Comparison of ENCODE assay signal across 10 mouse cellular contexts in genomic region chr16:86302451-86303145, GRCm38 (mm10).
DNase-seq lines count a peak whose midpoint lies in the region; ATAC-seq and TF ChIP-seq lines count a peak whose summit lies in the region.
"Had no signal": no experiment of that assay in that cellular context is flagged by ENCODE, and none has a peak within 500 bp of the region (broad histone marks: within the 10 kb centered on the region; RNA-seq: fewer than 3 reads in every experiment).

No protein-coding gene starts in this region.

- H3K9me3 ChIP-seq in kidney, embryonic 14.5 days (ENCODE audit: control insufficient read depth, low read length) = no peaks in the 10 kb centered on the region
- H3K9me3 ChIP-seq in ES-E14 (ENCODE audit: control insufficient read depth, insufficient read depth, low read depth, low read length) = no peaks in the 10 kb centered on the region
- no peaks in the 10 kb centered on the region for H3K9me3 ChIP-seq in forebrain, embryonic 16.5 days (ENCODE audit: control insufficient read depth, low read length)
- H3K9me3 ChIP-seq: embryonic facial prominence, embryonic 13.5 days had no signal

- no peak overlapping the region for H3K27ac ChIP-seq in kidney, embryonic 14.5 days (ENCODE audit: low read depth, low read length)
- H3K27ac ChIP-seq in ES-E14 (ENCODE audit: insufficient read depth, low read depth, low read length, poor library complexity, severe bottlenecking) = no peak overlapping the region
- no peak overlapping the region for H3K27ac ChIP-seq in forebrain, embryonic 16.5 days (ENCODE audit: low read length)
- H3K27ac ChIP-seq: embryonic facial prominence, embryonic 13.5 days had no signal

- no peaks in the 10 kb centered on the region for H3K4me1 ChIP-seq in kidney, embryonic 14.5 days (ENCODE audit: control insufficient read depth, insufficient read depth, low read length)
- H3K4me1 ChIP-seq in ES-E14 (ENCODE audit: control insufficient read depth in 2 of 2, insufficient read depth in 2 of 2, low read length in 2 of 2, poor library complexity in 1 of 2) = no peaks in the 10 kb centered on the region
- no peaks in the 10 kb centered on the region for H3K4me1 ChIP-seq in forebrain, embryonic 16.5 days (replicated peaks; ENCODE audit: control insufficient read depth, insufficient read depth, low read length)
- H3K4me1 ChIP-seq: embryonic facial prominence, embryonic 13.5 days had no signal

- no peak for DNase-seq in kidney, adult 18-20 months
- peak; percentile 1 for DNase-seq in A20 (ENCODE audit: low read depth, low spot score)
- no peak for DNase-seq in ES-E14 (ENCODE audit: low read depth, low spot score)
- no peak for DNase-seq in right cerebral cortex, adult 18-20 months
- no peak for DNase-seq in layer of hippocampus, postnatal 36 days
- DNase-seq: adrenal gland, postnatal 25 days; thymus, postnatal 4 days had no signal

- H3K4me3 ChIP-seq in kidney, embryonic 14.5 days (ENCODE audit: low read length) = no peak overlapping the region
- no peak overlapping the region for H3K4me3 ChIP-seq in ES-E14 (ENCODE audit: insufficient read depth in 1 of 2, low read depth in 1 of 2, low read length in 2 of 2, poor library complexity in 1 of 2, severe bottlenecking in 1 of 2)
- no peak overlapping the region for H3K4me3 ChIP-seq in forebrain, embryonic 16.5 days (replicated peaks; ENCODE audit: low read length)
- H3K4me3 ChIP-seq: embryonic facial prominence, embryonic 13.5 days had no signal

- no peaks in the 10 kb centered on the region for H3K36me3 ChIP-seq in kidney, embryonic 14.5 days (ENCODE audit: control insufficient read depth, insufficient read depth, low read length)
- no peaks in the 10 kb centered on the region for H3K36me3 ChIP-seq in ES-E14 (ENCODE audit: control insufficient read depth, insufficient read depth, low read length, poor library complexity, severe bottlenecking)
- H3K36me3 ChIP-seq in forebrain, embryonic 16.5 days (ENCODE audit: control insufficient read depth, insufficient read depth) = no peaks in the 10 kb centered on the region
- H3K36me3 ChIP-seq: embryonic facial prominence, embryonic 13.5 days had no signal

- H3K27me3 ChIP-seq in kidney, embryonic 14.5 days (ENCODE audit: control insufficient read depth, insufficient read depth, low read length) = no peaks in the 10 kb centered on the region
- no peaks in the 10 kb centered on the region for H3K27me3 ChIP-seq in forebrain, embryonic 16.5 days (replicated peaks; ENCODE audit: control insufficient read depth, insufficient read depth, low read length)
- H3K27me3 ChIP-seq: embryonic facial prominence, embryonic 13.5 days had no signal

- in situ Hi-C loops in ES-E14 (cut with MboI; ENCODE audit: low sequenced_read_pairs in 2 of 2, unreplicated experiment in 2 of 2) = no loop called here

- ATAC-seq in kidney, embryonic 14.5 days (ENCODE audit: low FRiP score, low TSS enrichment) = peak; percentile 66; the same call in 1 of the 2 replicates
- 0 out of 2 replicates have a peak, but pooled peaks have one; percentile 52 for ATAC-seq in forebrain, embryonic 16.5 days

- WGBS in kidney, embryonic 14.5 days = 60% methylated on average over 3 of the region's 3 CpGs
- WGBS in forebrain, embryonic 16.5 days = 65% methylated on average over 3 of the region's 3 CpGs

- no peak overlapping the region for H3K9ac ChIP-seq in kidney, embryonic 14.5 days (ENCODE audit: low read depth, low read length)
- H3K9ac ChIP-seq in ES-E14 (ENCODE audit: insufficient read depth, low read depth, low read length, poor library complexity, severe bottlenecking) = no peak overlapping the region
- H3K9ac ChIP-seq in forebrain, embryonic 16.5 days (replicated peaks; ENCODE audit: low read depth, low read length) = no peak overlapping the region
- H3K9ac ChIP-seq: embryonic facial prominence, embryonic 13.5 days had no signal

- H3K4me2 ChIP-seq in kidney, embryonic 14.5 days (replicated peaks; ENCODE audit: low read depth, low read length) = no peak overlapping the region
- H3K4me2 ChIP-seq in forebrain, embryonic 16.5 days (ENCODE audit: low read length) = no peak overlapping the region
- H3K4me2 ChIP-seq: embryonic facial prominence, embryonic 13.5 days had no signal

TF ChIP-seq in ES-E14, 5 proteins besides CTCF, POLR2A, EP300 and RAD21:
- TF ChIP-seq ZC3H11A (IDR thresholded peaks at IDR 0.05; ENCODE audit: borderline replicate concordance, low read depth, low read length) (peak; percentile 48; the same call in 1 of the 2 replicates), ZNF384 (IDR thresholded peaks at IDR 0.05; ENCODE audit: low read depth, low read length) (no peak)
